Mouse (Mus musculus): Measurements from ENCODE around the gene Farp1.

DNA sequence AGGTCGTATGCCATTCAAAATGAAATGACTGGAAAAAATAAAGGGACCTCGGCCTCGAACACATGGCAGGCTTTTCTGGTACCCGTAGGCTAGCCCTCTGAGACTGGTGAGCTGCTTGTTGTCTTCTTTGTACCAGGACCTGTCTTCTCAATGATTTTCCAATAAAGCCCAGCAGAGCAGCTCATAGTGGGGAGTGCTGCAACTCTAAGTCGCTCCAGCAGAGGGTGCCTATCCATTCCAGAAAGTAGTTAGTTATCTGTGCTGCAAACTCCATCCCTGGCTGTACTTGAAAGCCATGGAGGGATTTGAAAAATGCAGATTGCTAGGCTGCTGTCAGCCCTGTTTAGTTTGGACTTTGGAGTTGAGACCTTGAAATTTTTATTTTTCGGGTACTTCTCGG lies 224.8 kb downstream of the Farp1 start:
- TF ChIP-seq CTCF (IDR thresholded peaks at IDR 0.05; ENCODE audit: low read depth, low read length), result peak; percentile 67; the same call in 1 of the 2 replicates
- no peak for TF ChIP-seq POLR2A (IDR thresholded peaks at IDR 0.05; ENCODE audit: extremely low read depth, insufficient read depth, low read length)
